Mouse (Mus musculus) erythroid progenitor cell, adult 5-6 weeks (primary cell): ENCODE measurements around the gene Asb11. TPM values are rescaled to one million over a fixed set of nuclear protein-coding genes. Genes with fewer than 3 reads are reported as not detected.

Experiments used
- ATAC-seq: replicated peaks from 2 replicates; pipeline ENCODE4 v1.8.0; 2016; ENCODE audit warnings: moderate number of reproducible peaks, mild to moderate bottlenecking, moderate TSS enrichment, inconsistent platforms; ENCODE audit not compliant: poor library complexity, low FRiP score, severe bottlenecking
- total RNA-seq, 2 experiments: library from RNA; stranded (forward) in 1 of 2; stranded (reverse) in 1 of 2; fragments of 150-400 nt in 1 of 2; fragments of 186-747, 209-891 nt in 1 of 2; gene quantifications; 2 replicates each; pipeline versions ENCODE4 v1.2.3 to v1.2.4; 2015 to 2017; ENCODE audit warnings: low replicate concordance in 2 of 2

Asb11 gene
- total RNA-seq, 2 experiments from 2014 or later = not detected

GRCm38 (mm10) chrX:164440140-164440539, 3.3 kb downstream of the Asb11 start:
- no peak for ATAC-seq

- ATAC-seq = no peak
Measured at GRCm38 (mm10) chrX:164440703-164441102, 3.9 kb downstream of the Asb11 start.

- ATAC-seq = no peak
Measured at GRCm38 (mm10) chrX:164441306-164441705, 4.5 kb downstream of the Asb11 start.

- ATAC-seq = no peak
Measured at GRCm38 (mm10) chrX:164445601-164446000, 8.8 kb downstream of the Asb11 start.

- no peak for ATAC-seq
Measured at GRCm38 (mm10) chrX:164446106-164446551, 9.3 kb downstream of the Asb11 start.

- peak; percentile 46; the same call in 1 of the 2 replicates for ATAC-seq
Measured at GRCm38 (mm10) chrX:164446835-164447681, 10.3 kb downstream of the Asb11 start.

GRCm38 (mm10) chrX:164447682-164448071, 10.9 kb downstream of the Asb11 start:
- ATAC-seq = peak; percentile 94

- ATAC-seq = peak; percentile 54; the same call in 1 of the 2 replicates
Measured at GRCm38 (mm10) chrX:164449201-164449600, 12.4 kb downstream of the Asb11 start.

GRCm38 (mm10) chrX:164459205-164459878, 22.5 kb downstream of the Asb11 start:
- ATAC-seq = no peak

- ATAC-seq = no peak
Measured at GRCm38 (mm10) chrX:164502258-164502657, 65.5 kb downstream of the Asb11 start.

- no peak for ATAC-seq
Measured at GRCm38 (mm10) chrX:164505709-164506498, 69.1 kb downstream of the Asb11 start, which contains the start of gene Asb9. TSS of gene Asb9 (plus strand) at chrX:164506327.

GRCm38 (mm10) chrX:164507068-164507467, 70.3 kb downstream of the Asb11 start:
- no peak for ATAC-seq

GRCm38 (mm10) chrX:164508728-164509127, 71.9 kb downstream of the Asb11 start:
- ATAC-seq = no peak

Other genes with a start within 250 kb of the Asb11 start
- 2.5 TPM in 1 of 2 replicates, not detected in the other for gene Bmx, start 178.8 kb upstream of the Asb11 start, total RNA-seq (2015; ENCODE audit: low replicate concordance)
- gene Bmx, start 178.8 kb upstream of the Asb11 start, total RNA-seq (2017; ENCODE audit: low replicate concordance) = 0.61 and 3.9 TPM in 2 replicates
- gene Pir, start 167.6 kb upstream of the Asb11 start, total RNA-seq (2015; ENCODE audit: low replicate concordance) = 27.7 and 32.1 TPM in 2 replicates
- gene Pir, start 167.6 kb upstream of the Asb11 start, total RNA-seq (2017; ENCODE audit: low replicate concordance) = 37.7 and 38.7 TPM in 2 replicates
- gene Vegfd, start 63.6 kb upstream of the Asb11 start, total RNA-seq (2015; ENCODE audit: low replicate concordance) = 10.1 and 11.7 TPM in 2 replicates
- 4.0 and 19.3 TPM in 2 replicates for gene Vegfd, start 63.6 kb upstream of the Asb11 start, total RNA-seq (2017; ENCODE audit: low replicate concordance)
- 25.6 and 29.3 TPM in 2 replicates for gene Piga, start 17.2 kb upstream of the Asb11 start, total RNA-seq (2015; ENCODE audit: low replicate concordance)
- gene Piga, start 17.2 kb upstream of the Asb11 start, total RNA-seq (2017; ENCODE audit: low replicate concordance) = 31.9 and 42.4 TPM in 2 replicates
- gene Asb9, start 69.3 kb downstream of the Asb11 start, total RNA-seq (2015; ENCODE audit: low replicate concordance) = not detected in 2 replicates
- not detected in 2 replicates for gene Asb9, start 69.3 kb downstream of the Asb11 start, total RNA-seq (2017; ENCODE audit: low replicate concordance)